Mouse (Mus musculus): Measurements from ENCODE around the gene Pid1.

Pid1 gene

DNA sequence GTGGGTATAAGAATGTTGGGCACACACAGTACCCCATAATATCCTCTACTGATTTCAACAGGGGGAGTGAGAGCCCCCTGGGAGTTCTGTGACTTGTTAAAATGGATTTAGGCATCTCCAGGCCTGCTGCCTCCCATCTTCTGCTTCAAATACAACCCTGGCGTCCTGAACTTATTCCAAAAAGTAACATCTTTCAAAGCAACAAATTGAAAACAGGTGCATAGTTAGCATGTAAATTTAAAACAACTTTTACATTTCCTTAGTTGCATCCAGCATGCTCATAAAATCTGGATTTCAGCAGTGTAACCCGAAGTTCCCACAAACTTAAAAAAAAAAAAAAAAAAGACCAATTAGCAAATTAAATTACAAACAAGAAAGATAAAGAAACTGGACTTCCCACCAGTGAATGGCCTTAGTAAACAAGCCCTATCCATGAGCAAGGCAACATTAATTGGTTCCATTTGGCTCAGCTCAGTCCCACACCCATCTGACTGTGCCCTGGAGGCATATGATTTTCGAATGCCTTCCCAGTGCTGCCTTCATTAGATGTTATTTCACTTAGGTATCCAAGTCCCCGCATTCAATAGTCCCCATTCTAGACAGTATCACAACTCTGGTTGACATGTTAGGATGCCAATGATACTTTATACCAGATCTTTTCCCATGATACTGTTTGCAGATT is 177.1 kb downstream of the Pid1 start:
- no peak for DNase-seq (ENCODE audit: extremely low read depth, insufficient read length, low spot score)

DNA sequence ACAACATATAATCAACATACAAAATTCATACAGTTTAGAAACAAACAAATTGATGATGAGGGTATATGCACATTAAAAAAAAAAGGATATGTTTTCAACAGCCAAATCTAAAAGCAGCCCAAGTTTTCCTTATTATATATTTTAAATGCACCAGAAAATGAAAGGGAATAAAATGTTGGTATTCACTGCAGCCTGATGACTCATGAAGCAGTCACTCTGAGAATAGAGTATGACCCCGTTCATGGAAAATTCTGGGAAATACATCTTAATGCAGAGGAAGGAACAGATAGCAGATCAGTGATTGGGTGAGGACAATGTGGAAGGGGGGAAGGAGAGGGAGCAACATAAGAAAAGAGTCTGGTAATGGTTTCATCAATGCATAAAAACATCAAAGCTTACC is 186.3 kb downstream of the Pid1 start:
- no peak for DNase-seq (ENCODE audit: extremely low read depth, insufficient read length, low spot score)

GRCm38 (mm10) chr1:84177033-84177432 is 186.9 kb downstream of the Pid1 start:
- no peak for DNase-seq (ENCODE audit: extremely low read depth, insufficient read length, low spot score)

DNA sequence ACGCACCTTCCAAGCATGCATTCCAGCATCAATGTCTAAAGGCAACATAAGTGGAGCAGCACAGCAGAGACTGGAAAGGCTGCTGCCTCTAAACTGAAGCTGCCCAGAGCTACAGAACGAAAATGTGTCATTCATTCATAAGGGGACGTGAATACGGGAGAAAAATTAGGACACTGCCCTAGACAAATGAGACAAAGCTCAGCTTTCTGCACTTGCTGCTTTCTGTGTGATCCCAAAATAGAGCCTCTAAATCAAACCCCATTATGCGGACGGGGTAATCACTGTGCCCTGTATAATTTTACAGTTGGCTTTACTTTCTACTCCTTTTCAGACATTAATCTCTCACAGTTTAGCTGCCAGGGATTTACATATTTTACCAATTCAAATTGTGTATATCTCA is 191.0 kb downstream of the Pid1 start:
- no peak for DNase-seq (ENCODE audit: extremely low read depth, insufficient read length, low spot score)

DNA sequence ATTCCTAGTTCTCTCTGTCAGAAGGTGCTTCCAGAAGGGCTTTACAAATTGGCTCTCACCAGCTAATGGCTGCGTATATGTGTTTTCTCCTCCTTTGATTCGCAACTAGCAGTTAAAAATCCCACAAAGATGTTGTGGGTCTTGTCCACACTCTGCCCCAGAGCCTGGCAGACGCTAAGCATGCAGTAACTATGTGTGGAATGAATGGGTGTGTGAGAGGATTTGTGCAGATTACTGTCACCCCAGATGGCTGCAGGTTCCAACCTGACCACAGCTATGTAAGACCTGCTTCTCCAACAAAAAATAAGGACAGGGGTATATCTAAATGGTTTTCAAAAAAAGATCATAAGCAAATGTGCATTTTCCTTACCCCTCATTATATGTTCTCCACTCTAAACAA is 206.2 kb downstream of the Pid1 start:
- DNase-seq (ENCODE audit: extremely low read depth, insufficient read length, low spot score): peak; percentile 22

DNA sequence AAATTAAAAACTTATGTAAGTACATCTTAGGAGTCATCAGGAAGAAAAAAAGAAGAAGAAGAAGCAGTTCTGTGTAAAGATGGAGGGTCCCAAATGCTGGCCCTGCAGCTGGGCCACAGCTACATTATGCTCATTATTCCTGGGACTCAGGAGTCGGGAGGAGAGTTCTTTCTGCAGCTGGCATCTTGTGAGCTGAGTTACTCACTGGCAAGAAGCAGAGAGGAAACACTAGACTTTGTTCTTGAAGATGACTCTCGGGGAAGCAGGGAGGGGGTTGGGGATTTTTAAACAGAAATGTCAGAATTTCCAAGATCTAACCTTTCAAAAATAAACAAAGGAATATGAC is 208.4 kb downstream of the Pid1 start:
- DNase-seq (ENCODE audit: extremely low read depth, insufficient read length, low spot score): no peak

- no peak for DNase-seq (ENCODE audit: extremely low read depth, insufficient read length, low spot score)
Measured at GRCm38 (mm10) chr1:84154725-84155584, 209.0 kb downstream of the Pid1 start.

DNA sequence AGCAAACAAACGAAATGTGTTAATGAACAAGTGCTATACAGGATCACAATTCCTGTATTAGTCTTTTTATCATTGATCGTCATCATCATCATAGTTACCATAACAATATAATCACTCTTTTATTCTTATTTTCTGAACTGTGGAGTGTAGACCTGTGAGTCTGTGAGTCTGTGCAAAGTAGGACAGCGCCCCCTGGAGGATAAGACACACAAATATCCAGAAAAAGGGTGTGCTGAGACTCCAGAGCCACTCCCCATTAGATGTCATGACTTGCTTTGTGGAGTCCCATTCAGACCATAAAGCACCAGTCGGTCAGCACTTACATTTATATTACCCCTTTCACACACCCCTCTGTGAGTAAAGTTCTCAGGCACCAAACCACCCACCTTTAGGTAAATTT is 210.0 kb downstream of the Pid1 start:
- no peak for DNase-seq (ENCODE audit: extremely low read depth, insufficient read length, low spot score)

DNA sequence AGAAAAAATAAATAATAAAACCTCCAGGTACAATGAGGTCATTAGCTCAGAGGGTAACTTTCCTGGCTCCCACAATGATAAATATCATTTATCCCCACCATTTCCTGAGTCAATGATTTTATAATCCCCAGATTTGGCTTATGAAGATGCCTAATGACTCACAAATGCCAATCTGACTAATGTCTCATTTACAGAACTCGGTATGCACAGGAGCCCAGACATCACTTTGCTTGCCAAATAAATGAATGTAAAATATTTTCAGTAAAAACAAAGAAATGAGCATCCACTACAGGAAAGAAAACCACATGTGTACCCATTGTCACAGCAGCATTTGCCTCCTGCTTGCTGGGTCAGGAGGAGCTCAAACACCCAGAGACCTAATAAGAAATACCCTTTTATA is 222.4 kb downstream of the Pid1 start:
- DNase-seq (ENCODE audit: extremely low read depth, insufficient read length, low spot score): no peak

DNA sequence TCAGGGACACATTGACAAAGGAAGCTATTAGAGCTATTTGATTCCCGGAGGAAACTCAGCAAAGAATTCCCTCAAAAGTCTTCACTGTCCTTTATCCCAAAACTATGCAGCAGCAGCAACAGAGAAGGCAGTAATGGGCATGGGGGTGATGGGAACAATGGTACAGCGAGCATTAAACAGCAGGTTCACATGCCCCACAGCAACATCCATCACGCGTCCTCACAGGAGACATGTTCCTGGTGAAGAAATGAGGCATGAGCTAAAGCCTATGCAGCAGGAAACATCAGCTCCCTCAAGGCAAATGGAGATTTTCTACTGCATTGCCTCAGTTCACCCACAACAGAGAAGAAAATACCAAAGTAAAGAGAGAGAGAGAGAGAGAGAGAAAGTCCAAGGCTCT is 231.5 kb downstream of the Pid1 start:
- DNase-seq (ENCODE audit: extremely low read depth, insufficient read length, low spot score): no peak

DNA sequence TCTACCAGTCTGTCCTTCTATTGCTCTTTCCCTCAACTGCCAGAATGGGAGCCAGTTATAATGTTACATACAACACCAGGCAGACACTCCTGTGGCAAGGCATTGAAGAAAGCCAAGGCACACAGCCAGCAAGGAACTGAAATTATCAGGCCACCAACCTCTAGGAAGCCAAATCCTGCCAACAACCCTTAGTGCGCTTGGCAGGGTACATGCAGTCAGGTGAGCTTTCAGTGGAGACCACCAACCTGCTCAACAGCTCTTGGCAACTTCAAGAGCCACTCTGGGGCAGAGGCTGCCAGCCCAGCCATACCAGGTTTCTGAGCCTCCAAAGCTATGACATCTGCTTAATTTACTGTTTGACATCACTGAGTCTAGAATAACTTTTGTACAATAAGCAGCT is 232.2 kb downstream of the Pid1 start:
- no peak for DNase-seq (ENCODE audit: extremely low read depth, insufficient read length, low spot score)

DNA sequence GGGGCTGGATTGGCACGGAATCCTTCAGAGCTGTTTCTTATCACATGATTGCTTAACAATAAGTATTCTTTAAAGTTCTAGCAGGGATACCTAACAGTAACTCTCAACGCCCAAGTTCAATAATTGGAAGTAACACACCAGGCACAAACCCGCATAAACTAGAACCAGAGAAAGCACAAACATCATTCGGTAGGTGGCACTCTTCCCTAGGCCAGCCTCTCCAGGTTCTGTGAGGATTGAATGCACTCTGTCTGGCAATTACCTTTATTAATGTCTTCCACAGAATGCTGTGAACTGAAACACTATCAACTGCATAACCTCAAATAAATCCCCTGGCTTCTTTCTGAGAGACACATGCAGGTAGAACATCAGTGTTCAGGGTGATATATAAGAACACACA is 235.5 kb downstream of the Pid1 start:
- DNase-seq (ENCODE audit: extremely low read depth, insufficient read length, low spot score): no peak

- DNase-seq (ENCODE audit: extremely low read depth, insufficient read length, low spot score): no peak
Measured at GRCm38 (mm10) chr1:84119306-84119705, 244.7 kb downstream of the Pid1 start.

- DNase-seq (ENCODE audit: extremely low read depth, insufficient read length, low spot score): no peak
Measured at GRCm38 (mm10) chr1:84106756-84107155, 257.2 kb downstream of the Pid1 start.

DNA sequence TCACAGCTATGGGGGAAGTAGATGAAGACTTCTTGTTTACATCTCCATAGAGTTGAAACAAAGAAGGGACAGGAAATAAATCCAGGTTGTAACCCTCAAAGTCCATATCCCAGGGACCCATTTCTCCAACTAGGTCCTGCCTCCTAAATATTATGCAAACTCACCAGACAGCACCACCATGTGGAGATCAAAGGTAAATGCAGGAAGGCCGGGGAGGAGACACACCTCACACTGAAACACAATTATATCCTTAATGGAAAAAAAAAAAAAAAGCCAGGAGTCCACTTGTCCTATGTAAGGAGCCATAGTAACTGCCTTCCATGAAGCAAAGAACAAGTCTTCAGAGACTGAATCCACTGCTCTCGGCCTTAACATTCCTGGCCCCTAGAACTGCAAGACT is 261.9 kb downstream of the Pid1 start:
- peak; percentile 3 for DNase-seq (ENCODE audit: extremely low read depth, insufficient read length, low spot score)

- DNase-seq (ENCODE audit: extremely low read depth, insufficient read length, low spot score): no peak
Measured at GRCm38 (mm10) chr1:84097398-84097797, 266.6 kb downstream of the Pid1 start.

GRCm38 (mm10) chr1:84093291-84093690 is 270.7 kb downstream of the Pid1 start:
- DNase-seq (ENCODE audit: extremely low read depth, insufficient read length, low spot score): no peak

- DNase-seq (ENCODE audit: extremely low read depth, insufficient read length, low spot score): no peak
Measured at GRCm38 (mm10) chr1:84089664-84090063, 274.3 kb downstream of the Pid1 start.

GRCm38 (mm10) chr1:84087957-84088356 is 276.0 kb downstream of the Pid1 start:
- no peak for DNase-seq (ENCODE audit: extremely low read depth, insufficient read length, low spot score)

- DNase-seq (ENCODE audit: extremely low read depth, insufficient read length, low spot score): no peak
Measured at GRCm38 (mm10) chr1:84087325-84087724, 276.7 kb downstream of the Pid1 start.

GRCm38 (mm10) chr1:84086486-84086885 is 277.5 kb downstream of the Pid1 start:
- no peak for DNase-seq (ENCODE audit: extremely low read depth, insufficient read length, low spot score)

- DNase-seq (ENCODE audit: extremely low read depth, insufficient read length, low spot score): no peak
Measured at GRCm38 (mm10) chr1:84085361-84085760, 278.6 kb downstream of the Pid1 start.
